Comparison of ENCODE assay signal across 18 mouse cellular contexts in the genomic region with DNA sequence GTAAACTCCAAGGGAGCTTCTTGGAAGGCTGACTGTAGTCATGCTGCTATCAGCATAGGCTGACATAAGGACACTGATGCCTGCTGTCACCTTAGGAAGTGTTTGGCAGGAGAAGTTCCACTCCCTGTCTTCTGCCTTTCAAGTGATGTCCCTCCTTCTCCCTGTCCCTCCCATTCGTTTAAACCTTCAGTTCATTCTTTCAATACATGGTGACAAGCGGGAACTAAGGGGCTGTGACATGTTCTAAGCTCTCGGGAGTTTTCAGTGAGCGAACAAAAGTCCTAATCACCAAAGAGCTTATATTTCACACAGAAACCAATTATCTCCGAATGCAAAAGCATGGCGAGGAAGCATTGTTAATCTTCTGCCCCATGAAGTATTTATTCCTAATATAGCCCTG.
DNase-seq lines count a peak whose midpoint lies in the region; ATAC-seq and TF ChIP-seq lines count a peak whose summit lies in the region.
"Had no signal": no experiment of that assay in that cellular context is flagged by ENCODE, and none has a peak within 500 bp of the region (broad histone marks: within the 10 kb centered on the region; RNA-seq: fewer than 3 reads in every experiment).

No protein-coding gene starts in this region.

- H3K9ac ChIP-seq in hindbrain, embryonic 15.5 days = no peak overlapping the region
- H3K9ac ChIP-seq in neural tube, embryonic 15.5 days (replicated peaks) = no peak overlapping the region

- H3K9me3 ChIP-seq in hindbrain, embryonic 15.5 days = no peaks in the 10 kb centered on the region
- no peaks in the 10 kb centered on the region for H3K9me3 ChIP-seq in neural tube, embryonic 15.5 days (replicated peaks)
- H3K9me3 ChIP-seq: heart, embryonic 10.5 days had no signal

- H3K27ac ChIP-seq in layer of hippocampus, adult 2 months = peak overlapping the region; percentile 32
- H3K27ac ChIP-seq in hindbrain, embryonic 15.5 days (replicated peaks) = 0 out of 2 replicates have a peak overlapping the region, but pooled peaks have one; percentile 30
- H3K27ac ChIP-seq in neural tube, embryonic 15.5 days (replicated peaks) = no peak overlapping the region
- H3K27ac ChIP-seq: gastrocnemius, adult 2 months; heart, embryonic 10.5 days; macrophage had no signal

- no peaks in the 10 kb centered on the region for H3K27me3 ChIP-seq in hindbrain, embryonic 15.5 days
- no peaks in the 10 kb centered on the region for H3K27me3 ChIP-seq in neural tube, embryonic 15.5 days (replicated peaks)

- 0 out of 2 replicates have a peak, but pooled peaks cover under 1% of the 10 kb centered on the region for H3K36me3 ChIP-seq in hindbrain, embryonic 15.5 days
- 0 out of 2 replicates have a peak, but pooled peaks cover 5% of the 10 kb centered on the region for H3K36me3 ChIP-seq in neural tube, embryonic 15.5 days
- H3K36me3 ChIP-seq: G1E had no signal

- H3K4me2 ChIP-seq in hindbrain, embryonic 15.5 days = no peak overlapping the region
- H3K4me2 ChIP-seq in neural tube, embryonic 15.5 days = no peak overlapping the region

- TF ChIP-seq CTCF in layer of hippocampus, adult 2 months (conservative IDR thresholded peaks at IDR 0.05) = no peak

- peaks cover 53% of the 10 kb centered on the region for H3K4me1 ChIP-seq in hindbrain, embryonic 15.5 days (replicated peaks)
- H3K4me1 ChIP-seq in neural tube, embryonic 15.5 days = peaks cover 44% of the 10 kb centered on the region

- 35% methylated on average over 6 of the region's 6 CpGs for WGBS in hindbrain, embryonic 15.5 days
- 49% methylated on average over 6 of the region's 6 CpGs for WGBS in neural tube, embryonic 15.5 days

- ATAC-seq in hindbrain, embryonic 15.5 days (ENCODE audit: low FRiP score, low read depth) = peak; percentile 21; the same call in 1 of the 2 replicates
- ATAC-seq in neural tube, embryonic 15.5 days (ENCODE audit: low FRiP score) = peak; percentile 10; the same call in 1 of the 2 replicates

- DNase-seq in layer of hippocampus, adult 2 months (ENCODE audit: low spot score in 2 of 2) = no peak
- no peak for DNase-seq in layer of hippocampus, postnatal 14 days (ENCODE audit: low spot score in 2 of 2)
- DNase-seq in cerebellum, adult 9-11 months = peak; percentile 70
- DNase-seq in adrenal gland, postnatal 14 days = no peak
- DNase-seq in natural killer cell, adult 2 months (ENCODE audit: low spot score in 2 of 2) = no peak
- DNase-seq in Muller cell, postnatal 12 days (ENCODE audit: inconsistent ontology term) = no peak
- DNase-seq: adrenal gland, adult 8-10 months; gastrocnemius, adult 2 months; heart, postnatal 14 days; kidney, adult 11 months; kidney, postnatal 25 days; lung, adult 2 months; thymus, postnatal 4 days had no signal

- no peak overlapping the region for H3K4me3 ChIP-seq in layer of hippocampus, adult 2 months
- no peak overlapping the region for H3K4me3 ChIP-seq in hindbrain, embryonic 15.5 days
- no peak overlapping the region for H3K4me3 ChIP-seq in neural tube, embryonic 15.5 days (replicated peaks)
- H3K4me3 ChIP-seq: gastrocnemius, adult 2 months; heart, embryonic 10.5 days had no signal
